ENCODE assay signal across 11 mouse cellular contexts in genomic region chr9:110287321-110287924, GRCm38 (mm10). TPM values are rescaled to one million over a fixed set of nuclear protein-coding genes. Genes with fewer than 3 reads are reported as not detected.
DNase-seq lines count a peak whose midpoint lies in the region; ATAC-seq lines count a peak whose summit lies in the region.
"Had no signal": no experiment of that assay in that cellular context is flagged by ENCODE, and none has a peak within 500 bp of the region (broad histone marks: within the 10 kb centered on the region; RNA-seq: fewer than 3 reads in every experiment).

No protein-coding gene starts in this region.

- no peaks in the 10 kb centered on the region for H3K9me3 ChIP-seq in midbrain, embryonic 13.5 days
- H3K9me3 ChIP-seq in heart, embryonic 12.5 days (replicated peaks) = no peaks in the 10 kb centered on the region
- H3K9me3 ChIP-seq: heart, embryonic 13.5 days; liver, embryonic 15.5 days had no signal

- no peak overlapping the region for H3K4me2 ChIP-seq in midbrain, embryonic 13.5 days (replicated peaks)
- no peak overlapping the region for H3K4me2 ChIP-seq in heart, embryonic 12.5 days
- H3K4me2 ChIP-seq: heart, embryonic 13.5 days; liver, embryonic 15.5 days had no signal

- H3K27ac ChIP-seq in midbrain, embryonic 13.5 days = peak overlapping the region; percentile 61
- H3K27ac ChIP-seq in heart, embryonic 12.5 days (ENCODE audit: poor library complexity, severe bottlenecking) = no peak overlapping the region
- H3K27ac ChIP-seq: heart, embryonic 13.5 days; liver, embryonic 15.5 days had no signal

- ATAC-seq in frontal cortex, adult (ENCODE audit: low TSS enrichment) = peak; percentile 62
- ATAC-seq in midbrain, embryonic 13.5 days = peak; percentile 91
- no peak for ATAC-seq in heart, embryonic 12.5 days (ENCODE audit: insufficient number of reproducible peaks, low FRiP score)

- 22% methylated on average over 7 of the region's 7 CpGs for WGBS in midbrain, embryonic 13.5 days
- WGBS in heart, embryonic 12.5 days = 76% methylated on average over 7 of the region's 7 CpGs

- no peak for DNase-seq in frontal cortex, postnatal 25 days (ENCODE audit: low spot score in 2 of 2)
- DNase-seq in cerebellum, adult 9-11 months = peak; percentile 79
- peak; percentile 41 to 63 for DNase-seq in layer of hippocampus, adult 18-20 months (ENCODE audit: low spot score in 2 of 2)
- DNase-seq in gastrocnemius, postnatal 10 days = no peak
- no peak for DNase-seq in spleen, postnatal 14 days (ENCODE audit: low spot score in 2 of 2)
- DNase-seq: kidney, postnatal 4 days had no signal

- H3K4me3 ChIP-seq in midbrain, embryonic 13.5 days (replicated peaks) = no peak overlapping the region
- no peak overlapping the region for H3K4me3 ChIP-seq in heart, embryonic 12.5 days
- H3K4me3 ChIP-seq: heart, embryonic 13.5 days; liver, embryonic 15.5 days had no signal

- peaks cover 13% of the 10 kb centered on the region for H3K4me1 ChIP-seq in midbrain, embryonic 13.5 days (replicated peaks)
- H3K4me1 ChIP-seq in heart, embryonic 12.5 days (replicated peaks) = no peaks in the 10 kb centered on the region
- H3K4me1 ChIP-seq: heart, embryonic 13.5 days; liver, embryonic 15.5 days had no signal

- no peaks in the 10 kb centered on the region for H3K36me3 ChIP-seq in midbrain, embryonic 13.5 days
- H3K36me3 ChIP-seq in heart, embryonic 12.5 days = no peaks in the 10 kb centered on the region
- H3K36me3 ChIP-seq: heart, embryonic 13.5 days; liver, embryonic 15.5 days had no signal

- H3K9ac ChIP-seq in midbrain, embryonic 13.5 days (replicated peaks) = no peak overlapping the region
- H3K9ac ChIP-seq in heart, embryonic 12.5 days = no peak overlapping the region
- H3K9ac ChIP-seq: heart, embryonic 13.5 days; liver, embryonic 15.5 days had no signal

- H3K27me3 ChIP-seq in midbrain, embryonic 13.5 days = no peaks in the 10 kb centered on the region
- H3K27me3 ChIP-seq in heart, embryonic 12.5 days (replicated peaks) = no peaks in the 10 kb centered on the region
- H3K27me3 ChIP-seq: heart, embryonic 13.5 days; liver, embryonic 15.5 days had no signal

RNA-seq across cellular contexts. Expression of gene Elp6, which starts 17.6 kb away (rescaled TPM):
- 10 to 100 TPM; 11.1 to 11.8 TPM for total RNA-seq in layer of hippocampus, adult 18-20 months (2021)
- 46.1 and 46.2 TPM in 2 replicates for polyA plus RNA-seq in midbrain, embryonic 13.5 days (2015; fragmentation: Nextera tagmentation; extraction: Ambion mirVana)
- 13.8 and 15.3 TPM in 2 replicates for polyA plus RNA-seq in heart, embryonic 12.5 days (2016; fragmentation: Nextera tagmentation; extraction: Ambion mirVana)
- 1 to 10 TPM; 4.2 to 4.7 TPM for total RNA-seq in gastrocnemius, postnatal 10 days (2021)

RNA-seq across cellular contexts. Expression of gene Cspg5, which starts 43.8 kb away (rescaled TPM):
- total RNA-seq in layer of hippocampus, adult 18-20 months (2021) = 100 to 1,000 TPM; 288 to 297 TPM
- 58.9 and 70.2 TPM in 2 replicates for polyA plus RNA-seq in midbrain, embryonic 13.5 days (2015; fragmentation: Nextera tagmentation; extraction: Ambion mirVana)
- 1.9 and 2.1 TPM in 2 replicates for polyA plus RNA-seq in heart, embryonic 12.5 days (2016; fragmentation: Nextera tagmentation; extraction: Ambion mirVana)
- total RNA-seq in gastrocnemius, postnatal 10 days (2021) = 1 to 10 TPM; 1.3 TPM

RNA-seq across cellular contexts. Expression of gene Scap, which starts 45.7 kb away (rescaled TPM):
- 100 to 1,000 TPM; 104 to 107 TPM for total RNA-seq in layer of hippocampus, adult 18-20 months (2021)
- polyA plus RNA-seq in midbrain, embryonic 13.5 days (2015; fragmentation: Nextera tagmentation; extraction: Ambion mirVana) = 40.6 and 41.9 TPM in 2 replicates
- 22.2 and 23.9 TPM in 2 replicates for polyA plus RNA-seq in heart, embryonic 12.5 days (2016; fragmentation: Nextera tagmentation; extraction: Ambion mirVana)
- total RNA-seq in gastrocnemius, postnatal 10 days (2021) = 10 to 100 TPM; 25.5 TPM

Comparison
In these comparisons a context has a peak if more than half of its experiments do, and no peak if none do; other contexts are left out.
1. DNase-seq: peak in cerebellum, adult 9-11 months (single experiment) and layer of hippocampus, adult 18-20 months (2 of 2); none in frontal cortex, postnatal 25 days (0 of 2), gastrocnemius, postnatal 10 days (single experiment) and spleen, postnatal 14 days (0 of 2).
2. RNA of gene Cspg5, which starts 43.8 kb away (total RNA-seq): 288 to 297 TPM in layer of hippocampus, adult 18-20 months; 1.3 TPM in gastrocnemius, postnatal 10 days; every median in the first group is over 100 times any median in the second.